Mouse (Mus musculus): ENCODE measurements around the gene Hnf1a.

DNA sequence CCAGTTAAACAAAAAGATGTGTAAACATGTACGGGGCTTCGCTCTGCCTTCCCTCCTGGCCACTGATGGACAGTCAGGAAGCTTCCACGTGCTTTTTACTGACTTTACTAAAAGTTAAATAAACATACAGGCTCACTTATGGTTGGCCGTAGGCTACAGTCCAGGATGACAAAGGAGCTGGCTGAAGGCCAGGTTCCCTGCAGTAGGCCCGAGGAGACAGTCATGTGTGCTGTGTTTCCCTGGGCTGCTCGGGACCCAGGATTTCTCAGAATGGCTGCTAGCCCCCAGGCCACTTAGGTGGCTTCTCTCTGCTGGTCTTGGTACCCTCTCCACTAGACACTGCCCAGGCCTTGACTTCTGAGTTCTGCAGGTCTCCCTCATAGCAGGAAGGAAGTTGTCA lies 22.0 kb downstream of the Hnf1a start:
- TF ChIP-seq CTCF (IDR thresholded peaks at IDR 0.05; ENCODE audit: borderline replicate concordance, control insufficient read depth, extremely low read depth, insufficient read depth, low read length, poor library complexity): no peak
- no peak for TF ChIP-seq POLR2A (IDR thresholded peaks at IDR 0.05; ENCODE audit: control insufficient read depth, extremely low read depth, insufficient read depth, low read length, poor library complexity)
